Mouse (Mus musculus): ENCODE results near the gene Fam110c. TPM values are rescaled to one million over a fixed set of nuclear protein-coding genes. Genes with fewer than 3 reads are reported as not detected.
"Not testable (repeated sequence)": the region's sequence is repeated elsewhere in the genome, so short reads cannot be mapped to it uniquely, and the experiment has no call there.

The Fam110c gene
- 0.08 and 0.18 TPM in 2 replicates for polyA plus RNA-seq (2016; fragmentation: Nextera tagmentation; extraction: Ambion mirVana)

DNA sequence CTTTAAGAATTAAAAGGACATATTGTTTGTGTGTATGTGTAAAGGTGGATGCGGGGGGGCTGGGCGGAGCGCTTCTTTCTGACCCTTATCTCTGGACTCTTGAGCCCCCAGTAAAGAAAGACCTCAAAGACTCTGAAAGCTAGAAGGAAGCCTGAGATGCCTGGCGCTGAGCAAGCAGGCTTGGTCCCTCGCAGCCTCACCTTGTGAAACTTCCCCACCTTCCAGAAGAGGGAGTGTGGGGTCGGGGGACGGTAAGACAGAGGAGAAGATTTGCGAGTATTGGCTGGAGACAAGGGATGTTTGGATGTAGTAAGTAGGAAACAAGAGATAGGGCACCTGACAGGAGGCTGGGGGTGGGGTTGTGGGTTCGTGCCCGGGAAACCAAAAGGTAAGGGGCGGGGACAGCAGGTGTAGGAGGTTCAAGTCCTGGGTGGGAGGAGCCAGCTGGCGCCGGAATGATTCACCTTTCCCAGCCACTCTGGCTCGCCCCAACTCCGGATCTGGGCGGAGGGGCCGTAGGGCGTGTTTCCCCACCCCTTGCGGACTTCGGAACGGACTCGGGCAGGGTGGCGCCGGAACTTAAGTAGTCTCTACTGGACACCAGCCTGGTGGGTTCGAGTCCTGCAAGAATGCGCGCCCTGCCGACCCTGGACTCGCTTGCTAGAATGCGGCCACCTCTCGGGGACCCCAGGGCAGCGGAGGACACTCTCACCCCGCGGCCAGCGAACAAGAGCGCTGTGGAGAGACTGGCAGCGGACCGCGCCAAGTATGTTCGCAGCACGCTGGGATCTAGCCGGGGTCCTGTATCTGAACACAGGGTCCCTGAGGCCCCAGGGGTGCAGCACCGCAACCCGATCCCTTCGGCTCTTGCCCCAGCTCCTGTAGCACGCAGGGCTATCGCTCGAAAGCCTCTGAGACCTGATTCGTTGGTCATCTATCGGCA lies at the start of gene Fam110c:
TSS of gene Fam110c (plus strand) at position 450 of the 943 bp plus-strand sequence.
- WGBS: 2% methylated on average over 50 of the region's 50 CpGs
- peak; percentile 64 for ATAC-seq (ENCODE audit: low FRiP score)
- H3K4me1 ChIP-seq: peaks cover 16% of the 10 kb centered on the region
- no peaks in the 10 kb centered on the region for H3K9me3 ChIP-seq
- H3K4me3 ChIP-seq (replicated peaks): peak within 1 kb of the TSS; percentile 48
- H3K4me2 ChIP-seq: peak within 1 kb of the TSS; percentile 89
- no peaks in the 10 kb centered on the region for H3K36me3 ChIP-seq (replicated peaks)
- H3K9ac ChIP-seq: peak within 1 kb of the TSS; percentile 44; the same call in 1 of the 2 replicates
- peaks cover 47% of the 10 kb centered on the region for H3K27me3 ChIP-seq
- H3K27ac ChIP-seq: no peak within 1 kb of the TSS

GRCm38 (mm10) chr12:31026423-31026822 lies 47.2 kb upstream of the Fam110c start:
- Histone ChIP-seq H3K4me2 (no peak overlapping the region), H3K36me3 (replicated peaks) (no peaks in the 10 kb centered on the region), H3K9ac (no peak overlapping the region), H3K27me3 (no peaks in the 10 kb centered on the region), H3K4me3 (replicated peaks) (no peak overlapping the region), H3K4me1 (no peaks in the 10 kb centered on the region), H3K9me3 (no peaks in the 10 kb centered on the region), H3K27ac (no peak overlapping the region)
- no peak for ATAC-seq (ENCODE audit: low FRiP score)
- WGBS: 81% methylated on average over 7 of the region's 7 CpGs

GRCm38 (mm10) chr12:31052066-31052465 lies 21.6 kb upstream of the Fam110c start:
- Histone ChIP-seq H3K27me3 (no peaks in the 10 kb centered on the region), H3K27ac (no peak overlapping the region), H3K9ac (no peak overlapping the region), H3K4me2 (no peak overlapping the region), H3K9me3 (no peaks in the 10 kb centered on the region), H3K4me3 (replicated peaks) (no peak overlapping the region), H3K36me3 (replicated peaks) (no peaks in the 10 kb centered on the region), H3K4me1 (no peaks in the 10 kb centered on the region)
- ATAC-seq (ENCODE audit: low FRiP score): no peak
- 86% methylated on average over 4 of the region's 4 CpGs for WGBS

GRCm38 (mm10) chr12:31056291-31056864 lies 17.3 kb upstream of the Fam110c start:
- no peak for ATAC-seq (ENCODE audit: low FRiP score)
- Histone ChIP-seq H3K36me3 (replicated peaks) (no peaks in the 10 kb centered on the region), H3K4me1 (no peaks in the 10 kb centered on the region), H3K27ac (no peak overlapping the region), H3K4me3 (replicated peaks) (no peak overlapping the region), H3K9me3 (no peaks in the 10 kb centered on the region), H3K27me3 (no peaks in the 10 kb centered on the region), H3K4me2 (no peak overlapping the region), H3K9ac (no peak overlapping the region)
- WGBS: 83% methylated on average over 6 of the region's 6 CpGs

- ATAC-seq (ENCODE audit: low FRiP score): no peak
- no peaks in the 10 kb centered on the region for H3K9me3 ChIP-seq
- H3K4me1 ChIP-seq: no peaks in the 10 kb centered on the region
- no peak overlapping the region for H3K4me2 ChIP-seq
- no peak overlapping the region for H3K9ac ChIP-seq
- H3K27me3 ChIP-seq: no peaks in the 10 kb centered on the region
- H3K27ac ChIP-seq: no peak overlapping the region
- no peak overlapping the region for H3K4me3 ChIP-seq (replicated peaks)
- no peaks in the 10 kb centered on the region for H3K36me3 ChIP-seq (replicated peaks)
- 55% methylated on average over 8 of the region's 8 CpGs for WGBS
These were observed 14.2 kb upstream of the Fam110c start for GRCm38 (mm10) chr12:31059393-31059853.

DNA sequence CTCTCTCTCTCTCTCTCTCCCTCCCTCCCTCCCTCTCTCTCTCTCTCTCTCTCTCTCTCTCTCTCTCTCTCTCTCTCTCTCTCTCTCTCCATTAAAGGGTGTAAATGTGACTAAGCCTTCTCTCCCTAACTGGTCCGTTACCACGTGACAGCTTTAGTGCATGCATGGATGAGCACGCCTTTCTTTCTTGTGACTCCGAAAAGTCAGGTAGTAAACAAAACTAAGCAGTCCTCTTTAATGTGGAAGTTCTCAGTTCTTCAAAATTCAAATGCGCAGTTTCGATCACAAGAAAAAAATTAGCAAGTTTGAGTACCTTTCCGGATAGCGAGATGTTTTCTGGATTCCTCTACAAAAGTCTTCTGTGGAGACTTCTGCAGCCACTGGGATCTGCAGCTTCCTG lies 13.4 kb upstream of the Fam110c start:
- no peak for ATAC-seq (ENCODE audit: low FRiP score)
- Histone ChIP-seq H3K4me3 (replicated peaks) (no peak overlapping the region), H3K9me3 (no peaks in the 10 kb centered on the region), H3K27me3 (no peaks in the 10 kb centered on the region), H3K4me2 (no peak overlapping the region), H3K27ac (no peak overlapping the region), H3K4me1 (no peaks in the 10 kb centered on the region), H3K36me3 (replicated peaks) (no peaks in the 10 kb centered on the region), H3K9ac (no peak overlapping the region)
- 53% methylated on average over 8 of the region's 8 CpGs for WGBS

DNA sequence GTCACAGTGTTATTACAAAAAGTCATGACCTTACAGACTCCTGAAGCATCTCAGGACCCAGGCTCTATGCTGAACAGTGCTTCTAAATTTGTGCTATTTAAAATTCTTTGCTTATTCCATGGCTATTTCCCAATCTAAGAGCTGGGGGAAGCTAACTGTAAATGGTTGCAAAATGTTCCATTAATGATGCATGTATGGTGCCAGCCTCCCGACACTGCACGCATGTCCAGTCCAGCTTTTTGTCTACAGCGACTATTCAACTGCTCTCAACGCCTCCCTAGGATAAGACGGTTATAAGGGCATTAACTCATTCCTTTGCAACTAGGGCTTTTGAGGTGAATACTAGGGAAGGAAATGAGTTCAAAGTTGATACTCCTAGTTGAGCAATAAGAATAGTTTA lies 2.4 kb upstream of the Fam110c start:
- no peak overlapping the region for H3K9ac ChIP-seq
- no peaks in the 10 kb centered on the region for H3K9me3 ChIP-seq
- no peak overlapping the region for H3K27ac ChIP-seq
- no peak overlapping the region for H3K4me3 ChIP-seq (replicated peaks)
- ATAC-seq (ENCODE audit: low FRiP score): no peak
- H3K27me3 ChIP-seq: peaks cover 36% of the 10 kb centered on the region
- 82% methylated on average over 5 of the region's 5 CpGs for WGBS
- H3K4me2 ChIP-seq: no peak overlapping the region
- no peaks in the 10 kb centered on the region for H3K36me3 ChIP-seq (replicated peaks)
- H3K4me1 ChIP-seq: peaks cover 16% of the 10 kb centered on the region

GRCm38 (mm10) chr12:31074355-31074786 lies 710 bp downstream of the Fam110c start:
- peak overlapping the region; percentile 89 for H3K4me2 ChIP-seq
- WGBS: under 1% methylated on average over 18 of the region's 18 CpGs
- peak; percentile 58 for ATAC-seq (ENCODE audit: low FRiP score)
- not testable (repeated sequence) for H3K36me3 ChIP-seq (replicated peaks); H3K9me3 ChIP-seq; H3K27ac ChIP-seq
- H3K4me3 ChIP-seq (replicated peaks): peak overlapping the region; percentile 48
- H3K9ac ChIP-seq: peak overlapping the region; percentile 44; the same call in 1 of the 2 replicates
- peaks cover 16% of the 10 kb centered on the region for H3K4me1 ChIP-seq
- peaks cover 47% of the 10 kb centered on the region for H3K27me3 ChIP-seq

DNA sequence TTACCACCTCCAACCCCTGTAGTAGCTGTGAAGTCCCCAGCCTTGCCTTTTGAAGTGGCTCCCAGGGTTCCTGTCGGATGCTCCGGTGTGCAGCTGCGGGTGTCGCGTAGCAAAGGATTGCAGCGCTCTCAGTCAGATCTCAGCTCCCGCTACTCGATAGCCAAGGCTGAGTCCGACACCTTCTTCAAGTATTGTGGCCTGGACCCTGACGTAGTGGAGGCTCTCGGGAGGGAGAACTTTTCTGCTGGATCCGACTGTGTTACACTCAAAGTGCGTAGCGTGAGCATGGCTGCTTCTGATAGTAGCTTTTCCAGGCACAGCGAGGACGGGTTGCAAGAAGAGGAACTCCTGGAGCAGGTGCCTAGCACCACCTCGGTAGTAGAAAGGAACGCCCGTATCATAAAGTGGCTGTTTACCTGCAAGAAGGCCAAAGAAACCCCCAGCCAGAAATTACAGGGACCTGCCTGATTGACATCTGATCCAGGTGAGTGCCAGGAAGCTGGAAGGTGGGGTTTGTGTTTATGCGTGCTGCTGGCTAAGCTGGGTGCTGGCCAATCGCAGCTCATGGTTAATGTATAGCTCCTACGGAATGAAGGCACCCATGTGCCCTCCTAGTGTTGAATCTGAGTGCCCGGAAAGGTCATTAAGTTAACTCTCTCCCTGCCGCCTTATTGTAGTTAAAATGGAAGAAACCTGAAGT lies 1.3 kb downstream of the Fam110c start:
- Histone ChIP-seq H3K9ac (peak overlapping the region; percentile 21; the same call in 1 of the 2 replicates), H3K27ac (no peak overlapping the region), H3K4me3 (replicated peaks) (peak overlapping the region; percentile 37), H3K36me3 (replicated peaks) (no peaks in the 10 kb centered on the region), H3K27me3 (peaks cover 47% of the 10 kb centered on the region), H3K4me1 (peaks cover 16% of the 10 kb centered on the region), H3K4me2 (peak overlapping the region; percentile 89), H3K9me3 (no peaks in the 10 kb centered on the region)
- 3% methylated on average over 24 of the region's 24 CpGs for WGBS
- ATAC-seq (ENCODE audit: low FRiP score): peak; percentile 49

GRCm38 (mm10) chr12:31077020-31077419 lies 3.4 kb downstream of the Fam110c start:
- Histone ChIP-seq H3K4me2 (no peak overlapping the region), H3K4me3 (replicated peaks) (no peak overlapping the region), H3K27me3 (peaks cover 44% of the 10 kb centered on the region), H3K9me3 (no peaks in the 10 kb centered on the region), H3K9ac (no peak overlapping the region), H3K4me1 (peaks cover 16% of the 10 kb centered on the region), H3K36me3 (replicated peaks) (no peaks in the 10 kb centered on the region), H3K27ac (no peak overlapping the region)
- WGBS: 76% methylated on average over 7 of the region's 7 CpGs
- no peak for ATAC-seq (ENCODE audit: low FRiP score)

- Histone ChIP-seq H3K36me3 (replicated peaks) (no peaks in the 10 kb centered on the region), H3K4me2 (no peak overlapping the region), H3K9ac (no peak overlapping the region), H3K4me1 (peaks cover 16% of the 10 kb centered on the region), H3K27me3 (peaks cover 34% of the 10 kb centered on the region), H3K9me3 (no peaks in the 10 kb centered on the region), H3K27ac (no peak overlapping the region), H3K4me3 (replicated peaks) (no peak overlapping the region)
- WGBS: 76% methylated on average over 4 of the region's 4 CpGs
- ATAC-seq (ENCODE audit: low FRiP score): no peak
These were observed 4.4 kb downstream of the Fam110c start for GRCm38 (mm10) chr12:31078030-31078429.

- no peak overlapping the region for H3K4me3 ChIP-seq (replicated peaks)
- H3K4me2 ChIP-seq: no peak overlapping the region
- no peaks in the 10 kb centered on the region for H3K36me3 ChIP-seq (replicated peaks)
- ATAC-seq (ENCODE audit: low FRiP score): no peak
- H3K27ac ChIP-seq: no peak overlapping the region
- 76% methylated on average over 6 of the region's 6 CpGs for whole genome bisulfite sequencing
- no peaks in the 10 kb centered on the region for H3K9me3 ChIP-seq
- no peak overlapping the region for H3K9ac ChIP-seq
- peaks cover 16% of the 10 kb centered on the region for H3K27me3 ChIP-seq
- H3K4me1 ChIP-seq: no peaks in the 10 kb centered on the region
These were observed 6.7 kb downstream of the Fam110c start for GRCm38 (mm10) chr12:31080352-31080751.
